Mouse (Mus musculus) intestine, embryonic 16.5 days (tissue): ENCODE measurements around the gene Cux2. TPM values are rescaled to one million over a fixed set of nuclear protein-coding genes. Genes with fewer than 3 reads are reported as not detected.
A peak's percentile ranks its signal among the peaks of the same experiment; 100 is the strongest.

Experiments used
- ATAC-seq: fragments of 200-750 bp; cut with Nextera tagmentation; 2 replicates; pipeline ENCODE4 v1.8.0; 2017; ENCODE audit warnings: moderate TSS enrichment, moderate library complexity
- H3K27ac ChIP-seq: fragments of 300-500 bp; sonication (generic); 2 replicates; pipeline ENCODE4 v1.5.1; 2014; ENCODE audit warnings: mild to moderate bottlenecking, low read length
- H3K27me3 ChIP-seq: fragments of 300-500 bp; sonication (generic); replicated peaks from 2 replicates; pipeline ENCODE4 v1.6.1; 2014; ENCODE audit warnings: low read length, control low read depth, mixed read lengths; ENCODE audit not compliant: control insufficient read depth, insufficient read depth
- H3K36me3 ChIP-seq: fragments of 300-500 bp; sonication (generic); 2 replicates; pipeline ENCODE4 v1.6.1; 2014; ENCODE audit warnings: low read length, control low read depth; ENCODE audit not compliant: control insufficient read depth, insufficient read depth
- H3K4me1 ChIP-seq: fragments of 300-500 bp; sonication (generic); 2 replicates; pipeline ENCODE4 v1.6.1; 2014; ENCODE audit warnings: low read length, control low read depth, mixed read lengths; ENCODE audit not compliant: control insufficient read depth, insufficient read depth
- H3K4me2 ChIP-seq: fragments of 300-500 bp; sonication (generic); 2 replicates; pipeline ENCODE4 v1.6.1; 2014; ENCODE audit warnings: low read depth, low read length, control low read depth
- H3K4me3 ChIP-seq: fragments of 300-500 bp; sonication (generic); 2 replicates; pipeline ENCODE4 v1.5.1; 2014; ENCODE audit warnings: mild to moderate bottlenecking, low read length
- H3K9ac ChIP-seq: fragments of 300-500 bp; sonication (generic); 2 replicates; pipeline ENCODE4 v1.6.1; 2014; ENCODE audit warnings: low read depth, low read length
- H3K9me3 ChIP-seq: fragments of 300-500 bp; sonication (generic); 2 replicates; pipeline ENCODE4 v1.6.1; 2016; ENCODE audit warnings: low read length, control low read depth; ENCODE audit not compliant: control insufficient read depth
- WGBS: fragments of 180-500 bp; shearing (Covaris S2); extraction: QIAGEN DNeasy Blood & Tissue Kit; methylation state at CpG from one replicate; pipeline ENCODE4 v1.1.7; 2014; 5-methylcytosine and 5-hydroxymethylcytosine counted together
- polyA plus RNA-seq: library from polyadenylated mRNA; unstranded; fragments of >200 nt; fragmentation: Nextera tagmentation; extraction: Ambion mirVana; gene quantifications from 2 replicates; pipeline ENCODE4 v1.2.1, GENCODE M21; 2015

Gene Cux2
- polyA plus RNA-seq, 1 experiment from 2014 or later = 4.8 TPM

DNA sequence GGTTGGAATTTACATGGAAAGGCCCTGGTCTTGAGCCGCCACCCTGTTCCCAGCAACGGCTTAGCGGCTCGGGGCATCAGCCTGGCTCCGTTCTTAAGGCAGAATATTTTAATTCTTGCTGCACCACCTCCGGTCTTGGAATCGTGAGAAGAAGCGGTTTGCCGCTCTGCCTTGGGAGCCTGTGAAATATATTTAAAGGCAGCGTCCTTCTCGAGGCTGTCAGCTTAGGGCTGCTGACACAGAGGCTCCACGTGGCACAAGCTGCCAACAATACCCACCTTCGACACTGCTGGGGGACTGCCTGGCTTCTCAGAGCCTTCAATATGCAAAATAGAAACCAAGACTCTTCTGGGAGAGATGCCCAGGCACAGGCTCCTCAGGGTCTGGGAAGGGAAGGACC lies 18.7 kb upstream of the Cux2 start:
- Histone ChIP-seq H3K4me2 (no peak overlapping the region), H3K36me3 (no peaks in the 10 kb centered on the region), H3K9ac (no peak overlapping the region), H3K4me1 (0 out of 2 replicates have a peak, but pooled peaks cover 4% of the 10 kb centered on the region), H3K27me3 (peaks cover 2% of the 10 kb centered on the region; the same call in 1 of the 2 replicates), H3K4me3 (no peak overlapping the region), H3K27ac (no peak overlapping the region), H3K9me3 (no peaks in the 10 kb centered on the region)
- WGBS = 75% methylated on average over 13 of the region's 13 CpGs
- no peak for ATAC-seq

DNA sequence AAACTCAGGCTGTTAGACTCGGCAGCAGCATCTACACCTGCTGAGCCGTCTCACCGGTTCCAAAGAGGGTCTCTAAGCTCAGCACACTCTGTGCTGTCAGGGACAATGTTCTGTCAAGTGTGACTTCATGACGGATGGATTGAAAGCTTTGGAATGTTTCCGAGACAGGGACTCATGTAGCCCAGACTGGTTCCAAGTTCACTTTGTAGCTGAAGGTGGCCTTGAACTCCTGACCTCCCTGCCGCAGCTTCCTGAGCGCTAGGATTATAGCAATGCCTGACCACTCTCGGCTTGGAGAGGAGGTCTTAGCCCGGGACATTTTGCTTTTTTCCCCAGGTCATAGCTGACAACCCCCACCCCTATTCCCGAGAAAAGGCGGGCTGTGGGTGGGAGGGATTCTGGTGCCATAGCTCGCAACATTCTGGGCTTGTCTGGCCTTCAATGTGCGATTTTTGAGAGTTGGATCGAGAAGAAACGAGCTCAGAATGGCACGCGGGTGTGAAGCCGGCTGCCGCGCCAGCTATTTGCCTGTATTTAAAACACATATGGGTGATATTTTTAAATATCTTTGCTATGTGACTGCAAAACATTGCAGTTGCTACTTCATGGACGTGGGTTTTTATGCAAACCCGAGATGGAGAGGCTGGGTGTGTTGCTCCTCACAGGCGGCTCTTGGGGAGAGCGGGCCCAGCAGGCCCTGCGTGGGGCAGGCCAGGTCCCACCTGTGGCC lies 13.5 kb upstream of the Cux2 start:
- ATAC-seq = no peak
- Histone ChIP-seq H3K36me3 (no peaks in the 10 kb centered on the region), H3K9ac (no peak overlapping the region), H3K9me3 (no peaks in the 10 kb centered on the region), H3K4me3 (no peak overlapping the region), H3K27ac (no peak overlapping the region), H3K27me3 (no peaks in the 10 kb centered on the region), H3K4me1 (peaks cover 10% of the 10 kb centered on the region), H3K4me2 (no peak overlapping the region)
- WGBS = 74% methylated on average over 25 of the region's 25 CpGs

DNA sequence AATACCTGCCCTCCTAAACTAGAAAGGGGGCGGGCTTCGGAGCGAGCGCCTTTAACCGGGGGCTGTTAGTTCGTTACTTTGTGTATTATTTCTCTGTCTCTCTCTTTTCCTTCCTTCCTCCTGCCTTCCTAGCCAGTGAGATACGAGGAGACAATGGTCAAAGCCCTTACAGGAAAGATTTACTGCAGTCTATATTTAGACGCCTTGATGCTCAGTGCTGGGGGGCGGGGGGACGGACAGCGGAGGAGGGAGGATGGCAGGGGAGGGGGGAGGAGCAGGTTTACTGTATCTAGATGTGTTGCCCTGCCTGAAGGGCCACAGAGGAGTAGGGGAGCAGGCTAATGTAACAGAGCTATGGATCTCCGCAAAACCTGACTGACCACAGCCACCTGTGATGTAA lies 12.6 kb upstream of the Cux2 start:
- WGBS = 13% methylated on average over 12 of the region's 12 CpGs

DNA sequence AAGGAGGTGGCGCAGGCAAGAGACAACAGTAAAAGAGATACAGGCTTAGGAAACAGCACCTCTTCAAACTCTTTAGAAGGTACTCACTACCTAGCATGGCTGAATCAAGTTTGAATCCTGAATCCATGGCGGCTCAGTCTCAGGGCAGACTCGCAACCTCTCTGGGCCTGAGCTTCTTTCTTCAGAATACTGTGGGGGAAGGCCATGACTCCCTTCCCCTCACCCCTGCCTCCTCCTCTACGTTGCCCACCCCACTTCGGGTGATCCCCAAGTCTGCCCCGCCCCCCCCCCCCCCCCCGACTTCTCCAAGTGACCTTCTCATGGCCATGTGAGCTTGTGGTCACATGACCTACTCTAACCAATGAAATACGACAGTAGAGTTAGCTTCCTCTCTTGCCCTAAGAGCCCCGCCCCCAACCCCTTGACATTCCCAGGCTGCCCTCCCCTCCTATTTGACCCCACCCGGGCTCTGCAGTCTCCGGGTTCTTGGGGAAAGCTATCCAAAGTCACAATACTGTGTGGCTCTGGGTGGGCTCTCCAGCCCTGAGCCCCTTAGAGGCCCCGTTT lies 10.9 kb upstream of the Cux2 start:
- Histone ChIP-seq H3K9me3 (peaks cover 5% of the 10 kb centered on the region; the same call in 1 of the 2 replicates), H3K27ac (no peak overlapping the region), H3K9ac (no peak overlapping the region), H3K4me2 (no peak overlapping the region), H3K27me3 (no peaks in the 10 kb centered on the region), H3K4me1 (peaks cover 10% of the 10 kb centered on the region), H3K4me3 (no peak overlapping the region), H3K36me3 (no peaks in the 10 kb centered on the region)
- 33% methylated on average over 11 of the region's 12 CpGs for WGBS
- no peak for ATAC-seq

More for the DNA sequence above, 12.6 kb upstream of the Cux2 start:
- Histone ChIP-seq H3K9me3 (peaks cover 2% of the 10 kb centered on the region; the same call in 1 of the 2 replicates), H3K27me3 (no peaks in the 10 kb centered on the region), H3K4me2 (no peak overlapping the region), H3K9ac (no peak overlapping the region), H3K36me3 (no peaks in the 10 kb centered on the region), H3K4me1 (peaks cover 10% of the 10 kb centered on the region), H3K4me3 (no peak overlapping the region), H3K27ac (no peak overlapping the region)
- no peak for ATAC-seq

DNA sequence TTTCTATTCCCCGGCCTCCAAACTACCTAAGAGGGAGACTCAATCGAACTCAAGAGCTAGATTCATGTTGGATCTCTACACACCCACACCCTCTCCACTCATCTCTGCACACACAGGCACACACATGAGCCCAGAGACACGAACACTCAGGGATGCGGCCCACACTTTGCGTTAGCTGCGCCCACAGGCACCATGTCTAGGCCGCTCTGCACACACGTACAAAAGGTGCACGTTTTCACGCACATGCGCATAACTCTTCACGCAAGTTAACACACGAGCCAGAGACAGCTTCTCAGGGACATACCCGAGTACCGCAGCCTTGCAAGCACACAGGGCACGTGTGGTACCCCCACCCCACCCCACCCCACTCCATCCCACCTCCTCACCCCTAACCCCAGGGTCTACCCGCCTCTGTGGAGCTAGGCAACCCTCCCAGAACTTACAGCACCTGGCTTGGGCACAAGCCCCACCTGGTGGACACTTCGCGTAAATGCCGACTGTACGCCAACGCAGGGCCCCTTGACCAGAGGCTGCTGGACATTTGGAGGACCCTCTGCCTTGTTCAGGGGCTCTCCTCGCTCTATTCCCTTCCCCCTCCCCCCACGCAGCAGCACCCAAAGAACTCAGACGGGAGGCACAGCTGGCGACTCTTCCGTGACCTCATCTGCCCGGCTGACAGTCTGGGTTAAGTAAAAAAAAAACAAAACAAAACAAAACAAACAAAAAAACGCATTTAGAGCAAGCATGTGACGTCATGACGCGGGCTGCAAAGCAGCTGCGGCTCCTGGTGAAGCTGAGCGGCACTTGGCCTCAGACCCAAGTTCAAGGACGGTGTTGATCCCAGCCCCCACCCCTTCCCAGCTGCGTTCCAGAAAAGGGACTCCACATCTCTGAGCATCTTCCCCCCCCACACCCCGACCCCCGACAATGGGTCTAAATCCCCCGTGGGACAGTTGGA lies 9.4 kb upstream of the Cux2 start:
- H3K9me3 ChIP-seq = peaks cover 5% of the 10 kb centered on the region; the same call in 1 of the 2 replicates
- no peaks in the 10 kb centered on the region for H3K36me3 ChIP-seq
- WGBS = 25% methylated on average over 39 of the region's 39 CpGs
- no peak for ATAC-seq
- H3K4me2 ChIP-seq = peak overlapping the region; percentile 65
- peak overlapping the region; percentile 54 for H3K9ac ChIP-seq
- H3K4me3 ChIP-seq = peak overlapping the region; percentile 33
- no peaks in the 10 kb centered on the region for H3K27me3 ChIP-seq
- no peak overlapping the region for H3K27ac ChIP-seq
- H3K4me1 ChIP-seq = peaks cover 10% of the 10 kb centered on the region

DNA sequence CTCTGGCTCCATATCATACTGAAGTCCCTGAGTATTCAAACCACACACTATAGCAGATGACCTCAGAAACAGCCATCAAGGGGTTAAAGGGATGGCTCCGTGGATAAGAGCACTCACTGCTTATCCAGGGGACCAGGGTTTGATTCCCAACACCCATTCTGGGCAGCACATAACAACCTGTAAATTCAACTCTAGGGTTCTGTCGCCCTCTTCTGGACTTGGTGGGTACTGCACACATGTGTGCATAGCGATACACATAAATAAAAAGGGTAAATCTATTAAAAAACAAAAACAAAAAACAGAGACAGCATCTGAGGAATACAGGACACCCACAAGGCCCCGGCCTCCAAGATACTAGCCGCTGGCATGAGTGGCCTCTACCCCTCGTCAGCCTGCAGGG lies 7.7 kb upstream of the Cux2 start:
- H3K4me1 ChIP-seq = peaks cover 14% of the 10 kb centered on the region
- H3K9ac ChIP-seq = no peak overlapping the region
- no peaks in the 10 kb centered on the region for H3K36me3 ChIP-seq
- no peak overlapping the region for H3K4me3 ChIP-seq
- H3K27me3 ChIP-seq = peaks cover 6% of the 10 kb centered on the region
- no peak overlapping the region for H3K27ac ChIP-seq
- H3K4me2 ChIP-seq = no peak overlapping the region
- peaks cover 5% of the 10 kb centered on the region; the same call in 1 of the 2 replicates for H3K9me3 ChIP-seq
- 65% methylated on average over 6 of the region's 6 CpGs for WGBS
- no peak for ATAC-seq

DNA sequence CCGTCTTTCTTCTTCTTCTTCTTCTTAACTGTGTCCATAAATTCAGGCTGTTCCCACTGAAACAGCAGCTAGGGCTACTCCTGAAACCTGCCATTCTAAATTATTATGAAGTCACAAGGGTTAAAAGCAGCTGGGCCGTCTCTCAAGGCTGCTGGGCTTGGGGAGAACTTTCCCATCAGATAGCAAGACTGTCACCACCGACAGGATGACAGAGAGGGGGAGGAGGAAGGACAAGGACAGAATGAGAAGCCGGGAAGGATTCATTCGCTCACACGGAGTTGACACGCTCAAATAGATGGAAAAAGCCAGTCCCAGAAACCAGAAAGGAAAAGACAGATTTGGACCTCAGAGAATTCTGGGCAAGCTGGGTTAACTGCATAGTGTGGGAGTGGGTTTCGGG lies 6.7 kb upstream of the Cux2 start:
- no peak for ATAC-seq
- H3K9ac ChIP-seq = no peak overlapping the region

DNA sequence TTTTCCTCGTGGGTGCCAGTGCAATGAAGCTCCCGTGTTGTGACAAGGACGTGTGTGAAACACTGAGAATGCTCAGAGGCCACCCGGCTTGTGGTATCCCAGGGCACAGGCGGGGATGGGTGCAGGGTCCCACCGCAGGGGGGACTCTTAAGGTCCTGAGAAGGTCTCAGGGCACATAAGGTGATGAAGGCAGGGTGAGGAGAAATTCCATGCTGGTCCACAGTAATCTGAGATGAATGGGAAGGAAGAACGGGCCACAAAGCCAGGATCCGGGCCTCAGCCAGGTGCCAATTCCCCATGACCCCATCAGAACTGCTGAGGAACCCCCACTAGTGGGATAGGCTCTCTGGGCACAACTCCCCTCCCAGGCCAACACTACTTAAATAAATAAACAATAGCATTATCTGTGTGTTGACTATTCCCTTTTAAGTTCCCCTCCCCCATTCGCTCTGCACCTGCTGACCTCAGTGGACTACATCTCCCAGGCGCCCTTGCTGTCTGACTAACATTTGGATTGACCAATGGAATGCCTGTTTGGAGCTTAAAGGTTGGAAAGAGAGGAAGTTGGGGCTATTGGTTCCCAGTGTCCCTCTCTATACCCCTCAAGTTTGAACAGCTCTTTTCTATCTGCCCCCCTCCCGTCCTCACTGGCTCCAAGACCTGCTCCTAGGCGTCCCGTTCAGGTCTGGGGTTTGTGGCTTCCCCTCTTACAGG lies 4.4 kb upstream of the Cux2 start:
- peak overlapping the region; percentile 29 for H3K4me3 ChIP-seq

More for the DNA sequence above, 6.7 kb upstream of the Cux2 start:
- no peak overlapping the region for H3K4me2 ChIP-seq
- peaks cover 10% of the 10 kb centered on the region for H3K4me1 ChIP-seq
- H3K27me3 ChIP-seq = peaks cover 6% of the 10 kb centered on the region
- H3K4me3 ChIP-seq = no peak overlapping the region
- H3K36me3 ChIP-seq = no peaks in the 10 kb centered on the region
- WGBS = 65% methylated on average over 8 of the region's 8 CpGs
- peaks cover 5% of the 10 kb centered on the region; the same call in 1 of the 2 replicates for H3K9me3 ChIP-seq
- no peak overlapping the region for H3K27ac ChIP-seq

More for the DNA sequence above, 4.4 kb upstream of the Cux2 start:
- Histone ChIP-seq H3K9me3 (peaks cover 5% of the 10 kb centered on the region; the same call in 1 of the 2 replicates), H3K4me1 (peaks cover 13% of the 10 kb centered on the region), H3K4me2 (peak overlapping the region; percentile 50), H3K36me3 (no peaks in the 10 kb centered on the region), H3K9ac (peak overlapping the region; percentile 54), H3K27me3 (peaks cover 10% of the 10 kb centered on the region), H3K27ac (no peak overlapping the region)
- peak; percentile 48 for ATAC-seq
- WGBS = 41% methylated on average over 13 of the region's 13 CpGs
